Mouse (Mus musculus) adipocyte (in vitro differentiated cells): ENCODE data around the gene Frmpd2.
A peak's percentile ranks its signal among the peaks of the same experiment; 100 is the strongest.
"Not testable (repeated sequence)": the region's sequence is repeated elsewhere in the genome, so short reads cannot be mapped to it uniquely, and the experiment has no call there.

Experiments
- DNase-seq: peaks from one replicate; pipeline ENCODE4 v3.0.0-alpha.2; 2016; ENCODE audit warnings: low spot score

Frmpd2 gene

DNA sequence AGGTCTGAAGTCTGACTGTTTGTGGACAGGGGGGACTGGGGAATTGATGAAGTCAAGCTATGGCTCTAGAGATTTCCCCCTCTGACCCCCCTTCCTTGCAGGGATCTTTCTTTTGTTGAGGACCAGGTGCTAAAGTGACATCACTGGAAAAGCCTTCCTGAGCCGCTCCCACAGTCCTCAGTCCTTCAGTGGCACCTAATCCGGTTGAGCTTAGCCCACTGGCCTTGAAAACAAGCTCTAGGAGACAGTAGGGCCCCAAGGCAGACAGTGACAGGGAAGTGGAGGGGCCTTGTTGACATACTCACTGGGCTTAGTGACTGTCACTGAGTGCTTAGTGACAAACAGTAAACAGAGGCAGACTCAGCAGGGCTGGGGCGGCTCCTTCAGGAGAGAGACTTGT lies at the start of gene Frmpd2:
Gene Frmpd2 (plus strand): TSS at position 366 of the 400 bp plus-strand sequence.
- no peak for DNase-seq

DNA sequence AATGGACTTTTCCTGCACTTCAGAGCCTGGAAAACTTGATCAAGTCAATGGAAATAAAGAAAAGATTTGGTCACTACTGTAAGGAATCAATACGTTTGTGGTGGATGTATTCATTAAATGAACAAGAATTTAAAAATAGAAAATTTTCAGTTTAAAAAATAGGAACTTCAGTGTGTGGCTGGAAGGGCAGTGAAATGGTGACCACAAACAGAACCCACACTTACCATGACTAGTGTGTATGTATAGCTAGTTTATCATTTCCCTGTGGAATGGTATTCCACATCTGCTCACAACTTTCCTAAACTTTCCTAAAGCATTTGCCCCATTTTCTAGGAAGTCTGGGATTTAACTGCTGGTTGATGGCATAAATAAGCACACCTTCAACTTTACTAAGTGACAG lies 48.5 kb upstream of the Frmpd2 start:
- no peak for DNase-seq

DNA sequence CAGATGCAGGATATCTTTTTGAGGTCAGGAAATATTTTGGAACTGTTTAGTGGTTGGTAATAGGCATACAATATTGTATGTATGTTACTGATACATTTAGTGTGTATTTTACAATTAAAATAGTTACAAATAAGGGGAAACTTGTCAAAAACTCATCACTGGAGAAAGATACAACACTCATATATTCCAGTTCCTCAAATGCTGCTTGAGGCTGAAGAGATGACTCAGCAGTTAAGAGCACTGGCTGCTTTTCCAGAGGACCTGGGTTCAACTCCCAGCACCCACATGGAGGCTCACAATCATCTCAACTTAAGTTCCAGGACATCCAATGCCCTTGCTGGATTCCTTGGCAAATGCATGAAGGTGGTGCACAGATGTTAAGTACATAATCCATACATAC lies 47.4 kb upstream of the Frmpd2 start:
- DNase-seq = no peak

DNA sequence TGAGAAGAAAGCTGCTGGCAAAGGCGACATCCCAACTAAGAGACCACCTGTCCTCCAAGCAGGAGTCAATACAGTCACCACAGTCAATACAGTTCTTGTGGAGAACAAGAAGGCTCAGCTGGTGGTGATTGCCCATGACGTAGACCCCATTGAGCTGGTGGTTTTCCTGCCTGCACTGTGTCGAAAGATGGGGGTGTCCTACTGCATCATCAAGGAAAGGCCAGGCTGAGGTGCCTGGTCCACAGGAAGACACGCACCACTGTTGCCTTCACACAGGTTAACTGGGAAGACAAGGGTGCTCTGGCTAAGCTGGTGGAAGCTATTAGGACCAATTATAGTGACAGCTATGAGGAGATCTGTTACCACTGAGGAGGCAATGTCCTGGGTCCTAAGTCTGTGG lies 39.0 kb upstream of the Frmpd2 start:
- not testable (repeated sequence) for DNase-seq

DNA sequence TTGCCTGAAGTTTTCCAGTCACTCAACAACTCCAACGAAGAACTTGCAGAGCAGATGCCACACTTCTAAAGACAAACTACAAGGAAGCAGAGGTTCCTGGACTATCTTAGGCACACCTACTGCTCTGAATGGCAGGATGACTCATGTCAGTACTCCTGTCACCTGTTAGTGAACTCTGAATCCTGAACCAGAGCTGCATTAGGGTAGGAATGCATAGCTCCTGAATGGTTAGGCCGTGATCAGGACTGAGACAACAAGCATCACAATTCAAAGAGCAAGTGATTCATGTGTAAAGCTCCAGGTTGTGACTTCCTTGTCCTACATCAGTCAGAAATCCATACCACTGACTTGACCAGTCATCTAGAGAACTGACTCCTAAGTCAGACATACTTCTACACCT lies 27.7 kb upstream of the Frmpd2 start:
- no peak for DNase-seq

DNA sequence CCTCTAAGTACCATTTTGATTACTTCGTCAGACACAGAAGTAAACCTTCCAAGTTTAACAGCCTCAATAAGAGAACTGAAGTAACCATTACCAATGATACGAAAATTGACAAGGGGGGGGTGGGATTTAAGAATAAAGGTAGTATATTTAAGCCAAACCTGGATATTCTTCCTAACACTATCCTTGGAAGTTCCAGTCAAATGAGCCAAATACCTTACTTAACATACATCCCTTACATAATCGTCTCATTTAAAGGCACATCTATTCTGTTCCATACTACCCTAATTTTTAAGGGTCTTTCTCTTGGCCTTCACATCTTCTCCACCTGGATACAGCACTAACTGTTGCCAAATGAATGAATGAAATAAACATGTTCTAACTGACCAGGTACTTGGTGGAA lies 25.5 kb upstream of the Frmpd2 start:
- no peak for DNase-seq

DNA sequence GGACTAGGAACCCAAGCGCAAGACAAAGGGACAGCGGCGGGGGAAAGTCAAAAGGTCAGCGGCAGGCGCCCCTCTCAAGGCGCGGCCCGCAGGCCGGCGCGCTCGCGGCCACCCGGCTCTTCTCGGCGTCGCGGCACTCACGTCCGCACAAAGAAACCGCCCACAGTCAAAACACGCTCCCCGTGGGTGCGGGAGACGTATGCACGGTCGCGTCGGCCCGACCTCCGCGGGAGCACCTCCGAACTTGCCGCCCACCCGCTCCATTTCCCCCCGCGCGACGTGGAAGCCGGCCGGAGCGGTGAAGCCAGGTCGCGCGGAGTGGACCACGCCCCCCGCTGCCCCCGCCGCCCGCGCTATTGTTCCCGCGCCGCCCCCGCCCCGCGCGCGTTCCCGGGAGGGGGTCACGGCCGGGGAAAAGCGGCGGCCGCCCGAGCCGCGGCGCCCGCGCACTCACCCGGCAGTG lies 24.9 kb upstream of the Frmpd2 start:
- DNase-seq = no peak

DNA sequence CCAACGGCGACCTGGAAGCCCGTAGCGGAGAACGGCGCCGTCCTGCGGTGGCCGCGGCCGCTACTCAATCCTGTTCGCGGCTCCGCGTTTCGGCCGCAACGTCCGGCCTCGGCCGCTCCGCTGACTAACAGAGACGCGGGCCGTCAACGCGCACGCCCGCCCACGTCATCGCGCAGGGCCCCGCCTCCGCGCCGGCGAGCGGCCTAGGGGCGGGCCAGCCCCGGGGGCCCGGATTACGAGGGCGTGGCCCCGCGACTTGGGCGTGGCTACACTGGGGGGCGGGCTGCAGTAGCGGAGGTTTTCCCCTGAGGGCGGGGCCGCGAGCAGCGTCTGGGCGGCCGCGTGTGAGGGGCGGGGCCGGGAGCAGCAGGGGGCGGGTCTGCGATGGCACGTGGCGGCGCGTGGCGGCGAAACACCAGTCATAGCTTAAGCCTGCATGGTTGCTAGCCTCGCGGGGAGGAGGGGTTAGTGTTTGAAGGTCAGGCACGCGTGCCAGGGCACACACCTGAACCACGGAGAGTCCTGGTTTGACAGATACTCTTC lies 24.4 kb upstream of the Frmpd2 start, which contains the start of gene Mapk8:
Gene Mapk8 (minus strand): TSS at position 132 of the 543 bp plus-strand sequence.
- peak; percentile 93 for DNase-seq

DNA sequence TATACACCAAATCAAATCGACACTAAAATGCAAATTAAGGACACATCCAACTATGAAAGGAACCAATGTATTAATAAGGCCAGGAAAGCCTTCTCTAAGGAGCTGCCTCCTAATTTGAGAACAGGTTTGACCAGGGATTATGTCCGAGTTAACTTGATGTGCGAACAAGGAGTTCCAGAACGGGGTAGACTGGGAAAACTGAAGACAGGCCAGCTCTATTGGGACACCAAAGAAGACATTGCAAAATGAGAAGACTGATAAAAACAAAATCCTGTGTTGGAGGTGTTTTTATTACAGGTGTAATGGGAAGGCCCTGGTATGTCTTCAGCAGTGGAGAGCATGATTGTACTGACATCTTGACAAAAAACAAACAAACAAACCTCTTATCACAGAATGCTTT lies 23.2 kb upstream of the Frmpd2 start:
- no peak for DNase-seq

DNA sequence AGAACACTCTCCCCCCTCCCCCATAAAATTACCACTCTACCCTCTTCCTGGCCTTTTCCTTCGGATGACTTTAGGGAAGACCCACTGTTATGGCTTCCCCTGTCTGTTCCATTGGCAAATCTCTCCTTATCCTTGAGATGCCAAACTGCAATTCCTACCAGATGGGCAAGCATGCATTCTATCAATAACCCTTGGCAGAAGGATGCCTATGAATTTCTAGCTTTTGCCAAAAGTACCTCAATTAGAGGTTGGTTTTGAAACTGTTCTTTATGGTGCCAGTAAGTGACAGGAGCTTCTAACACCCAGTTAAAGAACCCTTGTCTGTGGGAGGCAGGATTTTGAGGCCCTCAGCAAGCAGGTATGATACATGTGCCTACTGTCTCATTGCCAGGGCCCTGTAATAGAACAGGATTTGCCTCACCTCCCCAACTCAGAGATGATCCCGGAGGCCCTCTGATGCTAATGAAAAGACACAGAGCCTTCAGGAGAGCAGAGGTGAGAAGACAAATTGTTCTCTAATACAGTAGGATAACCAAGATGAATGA lies 22.1 kb upstream of the Frmpd2 start:
- DNase-seq = no peak

DNA sequence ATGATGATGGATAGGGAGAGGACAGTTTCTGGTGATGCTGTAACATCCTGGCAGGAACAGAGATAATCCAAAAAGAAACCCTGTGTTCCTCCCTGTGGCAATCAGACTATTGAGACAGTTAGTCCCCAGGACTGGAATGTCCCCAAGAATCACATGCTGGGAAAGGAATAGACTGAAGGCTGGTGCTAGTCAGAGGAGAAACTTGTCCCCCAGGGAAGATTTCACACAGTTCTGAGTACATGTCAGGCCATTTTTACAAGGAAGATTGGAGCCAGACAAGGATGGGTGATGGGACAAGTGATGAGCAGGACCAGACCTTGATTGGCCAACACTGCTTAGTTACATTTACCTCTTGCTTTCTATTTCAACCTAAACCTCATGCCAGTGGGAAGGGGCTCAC lies 21.2 kb upstream of the Frmpd2 start:
- no peak for DNase-seq

DNA sequence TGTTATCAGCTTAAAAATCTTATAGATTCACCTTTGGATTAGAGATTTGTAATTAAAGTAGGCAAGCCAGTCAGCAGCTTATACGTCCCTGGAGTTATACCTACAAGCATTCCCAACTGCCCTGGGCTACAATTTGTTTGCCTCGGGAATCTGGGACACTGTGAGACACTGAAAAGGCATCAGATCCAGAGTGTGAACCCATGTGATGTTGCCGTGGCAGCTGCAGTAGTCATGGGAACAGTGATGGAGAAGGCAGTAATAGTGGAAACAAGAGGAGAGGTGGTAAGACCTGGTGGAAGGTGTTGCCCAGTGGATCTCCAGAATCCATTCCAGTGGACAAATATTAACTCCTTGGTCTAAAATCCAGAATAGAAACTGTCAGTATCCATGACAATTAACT lies 7.8 kb upstream of the Frmpd2 start:
- no peak for DNase-seq

DNA sequence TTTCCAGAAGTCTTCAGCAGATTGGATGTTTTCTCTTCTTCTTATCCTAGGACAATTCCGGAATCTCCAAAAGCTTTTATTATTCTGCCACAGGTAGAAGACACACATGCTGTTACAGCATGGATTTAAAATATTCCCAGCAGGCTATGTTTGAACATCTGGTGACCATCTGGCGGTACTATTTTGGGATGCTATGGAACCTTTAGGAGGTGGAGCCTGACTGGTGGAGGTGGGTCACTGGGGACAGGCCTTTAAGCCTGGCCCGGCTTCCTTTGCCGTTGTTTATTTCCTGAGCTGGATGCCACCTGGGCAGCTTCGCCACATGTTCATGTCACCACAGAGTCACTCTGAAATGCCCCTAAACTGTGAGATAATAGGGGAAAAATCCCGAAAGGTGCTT lies 3.7 kb upstream of the Frmpd2 start:
- DNase-seq = no peak

DNA sequence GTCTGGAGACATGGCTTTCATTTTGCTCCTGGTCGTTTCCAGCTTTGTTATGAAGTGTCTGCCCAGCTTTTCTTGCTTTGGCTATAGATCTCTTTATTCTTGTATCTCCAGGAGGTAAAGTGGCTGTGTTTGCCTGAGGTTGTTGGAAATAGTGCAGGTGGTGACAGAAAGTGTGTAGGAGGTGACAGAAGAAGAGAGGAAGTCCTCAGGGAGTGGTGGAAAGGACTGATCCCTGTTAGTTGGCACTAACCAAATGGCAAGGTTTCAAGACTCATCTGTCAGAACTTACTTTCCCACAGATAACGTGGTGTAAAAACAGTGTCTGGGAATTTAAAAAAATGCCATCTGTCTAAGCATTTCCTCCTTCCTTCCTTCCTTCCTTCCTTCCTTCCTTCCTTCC lies 3.0 kb downstream of the Frmpd2 start:
- DNase-seq = no peak

DNA sequence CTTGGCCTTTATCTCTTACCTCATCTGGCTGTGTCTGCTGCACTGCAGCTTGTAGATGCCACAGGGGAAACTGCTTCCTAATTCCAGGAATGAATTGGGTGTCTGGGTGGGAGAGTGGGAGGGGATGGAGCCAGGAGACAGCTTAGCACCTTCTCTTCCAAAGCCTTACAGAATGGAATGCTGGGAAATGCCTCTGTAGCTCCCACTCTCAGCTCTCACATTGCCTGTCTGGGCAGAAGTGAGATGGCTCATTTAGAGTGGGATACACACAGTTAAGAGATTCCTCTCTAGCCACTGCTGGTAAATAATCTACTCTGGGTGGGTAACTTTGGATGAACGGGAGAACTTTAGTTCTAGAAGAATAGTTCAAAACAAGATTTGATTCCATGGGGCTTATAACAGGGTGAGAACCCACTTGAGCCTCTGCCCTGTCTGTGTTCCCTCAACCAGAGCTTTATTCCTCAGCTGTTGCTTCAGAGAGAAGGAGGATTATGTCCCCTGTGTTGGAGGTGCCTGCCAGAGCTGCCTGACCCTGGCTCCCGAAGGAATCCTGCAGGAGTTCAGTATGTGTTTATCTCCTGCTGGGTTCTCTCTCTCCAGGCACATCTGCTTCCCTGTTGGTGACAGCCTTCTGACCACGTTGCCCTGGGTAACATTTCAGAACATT lies 4.7 kb downstream of the Frmpd2 start:
- DNase-seq = no peak

DNA sequence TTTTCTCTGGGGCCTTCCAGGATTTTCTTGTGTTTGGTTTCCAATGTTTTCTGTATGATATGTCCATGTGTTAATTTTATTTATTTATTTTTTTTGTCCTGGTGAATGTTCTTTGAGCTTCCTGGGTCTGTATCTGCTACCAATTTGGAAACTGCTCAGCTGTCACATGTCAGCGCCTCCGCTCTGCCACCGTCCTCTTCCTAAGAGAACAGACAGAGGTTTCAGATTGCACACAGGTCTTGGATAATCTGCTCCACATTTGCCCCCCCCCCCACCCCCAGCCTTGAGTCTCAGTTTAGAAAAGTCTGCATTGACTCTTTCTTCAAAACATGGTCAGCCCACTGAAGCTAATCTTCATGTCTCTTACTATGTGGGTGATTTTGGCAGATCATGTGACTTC lies 10.5 kb downstream of the Frmpd2 start:
- DNase-seq = no peak

DNA sequence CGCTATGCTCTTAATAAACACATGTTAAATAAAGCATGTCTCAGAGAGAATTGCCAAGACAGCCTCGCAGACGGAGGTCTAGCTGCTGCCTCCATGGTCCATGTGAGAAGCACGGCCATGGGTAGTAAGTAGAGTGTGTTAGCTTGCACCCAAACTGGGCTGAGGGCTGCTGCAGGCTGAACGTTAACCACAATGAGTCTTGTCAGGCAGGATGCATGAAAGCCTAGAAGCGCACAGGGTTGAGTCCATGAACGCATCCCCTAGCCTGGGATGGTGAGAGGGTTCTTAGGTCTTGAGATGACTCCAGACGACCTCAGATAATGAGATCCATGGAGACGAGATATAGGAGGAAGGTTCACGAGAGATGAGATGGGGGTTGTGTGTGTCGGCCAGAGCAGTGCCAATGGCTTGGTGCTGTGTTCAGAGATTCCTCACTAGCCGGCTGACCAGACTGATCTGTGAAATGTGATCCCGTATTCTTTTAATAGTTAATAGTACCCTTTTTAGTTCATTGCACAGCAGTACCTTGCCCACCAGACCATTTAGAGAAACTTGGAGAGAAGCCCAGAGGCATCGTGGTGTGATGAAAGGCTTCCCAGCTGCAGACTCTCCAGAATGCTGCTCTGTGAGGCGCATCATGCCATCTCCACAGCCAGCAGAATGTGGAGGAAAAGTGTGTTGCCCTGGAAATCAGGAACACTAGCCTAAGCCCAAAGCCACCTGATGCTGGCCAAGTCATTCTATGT lies 16.5 kb downstream of the Frmpd2 start:
- no peak for DNase-seq

DNA sequence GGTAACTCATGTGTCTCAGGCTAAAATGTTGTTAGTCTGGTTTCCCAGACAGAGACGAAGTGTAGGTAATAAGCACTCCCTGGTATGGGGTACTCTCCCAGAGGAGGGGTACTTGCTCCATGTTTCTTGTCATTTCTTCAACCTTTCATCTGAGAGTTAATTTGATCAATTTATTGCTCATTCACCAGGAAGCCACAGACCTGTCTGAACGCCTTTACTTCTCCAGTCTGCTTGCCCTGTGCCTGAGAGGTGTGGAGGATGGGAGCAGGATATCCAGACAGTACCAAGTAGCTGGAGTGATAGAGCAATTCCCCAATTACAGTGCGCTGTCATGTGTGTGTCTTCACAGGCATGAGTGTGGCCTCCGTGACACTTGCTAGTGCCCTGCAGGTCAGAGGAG lies 23.7 kb downstream of the Frmpd2 start:
- no peak for DNase-seq

DNA sequence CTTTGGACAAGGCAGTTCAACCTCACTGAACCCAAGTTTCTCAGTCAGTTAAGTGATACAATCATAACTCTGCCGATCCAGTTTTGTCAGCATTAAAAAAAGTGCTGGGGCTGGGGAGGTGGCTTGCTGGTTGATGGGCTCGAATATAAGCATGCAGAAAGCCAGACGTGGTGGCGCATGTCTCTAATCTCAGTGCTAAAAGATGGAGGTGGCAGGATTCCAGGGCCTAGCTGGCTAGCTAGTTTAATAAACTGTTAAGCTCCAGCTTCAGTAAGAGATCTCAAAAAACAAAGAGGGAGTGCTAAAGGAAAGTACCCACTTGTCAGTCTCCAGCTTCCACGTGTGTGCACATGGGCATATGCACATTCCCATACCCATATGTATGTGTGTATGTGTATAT lies 25.9 kb downstream of the Frmpd2 start:
- no peak for DNase-seq

DNA sequence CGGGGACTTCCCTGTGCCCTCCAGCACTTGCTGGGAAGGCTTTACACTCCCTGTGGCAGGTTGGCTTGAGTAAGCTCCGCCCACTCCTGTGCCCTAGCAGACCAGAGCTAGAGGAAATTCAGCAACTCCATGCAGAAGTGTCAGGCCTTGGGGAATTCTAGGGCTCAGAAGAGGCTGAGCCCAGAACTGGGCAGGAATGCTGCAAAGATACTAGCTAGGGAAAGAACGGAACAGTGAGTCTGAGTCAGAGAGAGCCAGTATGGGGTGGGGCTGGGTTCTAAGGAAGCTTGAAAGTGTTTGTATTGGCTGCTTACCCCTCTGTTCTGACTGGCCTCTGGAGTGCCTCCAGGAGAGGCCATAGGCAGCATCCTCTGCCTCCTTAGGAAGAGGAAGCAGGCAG lies 27.4 kb downstream of the Frmpd2 start:
- DNase-seq = peak; percentile 18

DNA sequence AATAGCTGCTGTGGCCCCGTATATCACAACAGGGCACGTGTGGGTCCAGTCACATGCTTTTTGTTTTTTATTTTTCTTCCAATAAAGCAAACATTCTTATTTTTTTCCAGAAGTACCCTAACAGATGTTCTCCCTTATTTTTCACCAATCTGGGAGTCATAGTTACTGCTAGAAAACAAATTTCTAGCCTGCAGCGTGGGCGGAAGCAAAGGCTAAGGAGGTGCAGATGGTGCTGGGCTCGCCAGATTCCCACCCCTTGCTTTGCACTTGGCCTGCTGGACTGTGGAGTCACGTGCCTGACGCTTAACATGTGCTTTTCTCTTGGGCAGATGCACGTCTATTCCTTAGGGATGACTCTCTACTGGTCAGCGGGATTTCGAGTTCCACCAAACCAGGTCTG lies 29.1 kb downstream of the Frmpd2 start:
- DNase-seq = no peak

DNA sequence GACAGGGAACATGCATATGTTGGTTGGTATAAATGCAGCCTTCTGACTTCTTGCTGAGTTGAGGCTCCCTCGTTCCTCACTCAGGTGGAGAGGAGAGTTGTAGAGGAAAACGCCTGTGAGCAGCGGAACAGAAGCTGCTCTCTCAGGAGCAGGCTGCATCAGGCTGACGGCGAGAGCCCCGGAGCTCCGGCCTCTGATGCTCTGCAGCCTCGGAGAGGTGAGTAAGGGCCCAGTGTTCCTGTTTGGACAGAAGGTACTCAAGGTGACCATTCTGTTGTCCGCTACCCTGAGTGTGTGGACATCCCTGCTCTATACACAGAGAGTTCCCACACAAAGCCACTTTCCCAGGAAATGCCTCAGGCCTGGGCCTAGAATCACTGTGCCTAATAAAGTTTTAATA lies 31.8 kb downstream of the Frmpd2 start:
- DNase-seq = no peak

DNA sequence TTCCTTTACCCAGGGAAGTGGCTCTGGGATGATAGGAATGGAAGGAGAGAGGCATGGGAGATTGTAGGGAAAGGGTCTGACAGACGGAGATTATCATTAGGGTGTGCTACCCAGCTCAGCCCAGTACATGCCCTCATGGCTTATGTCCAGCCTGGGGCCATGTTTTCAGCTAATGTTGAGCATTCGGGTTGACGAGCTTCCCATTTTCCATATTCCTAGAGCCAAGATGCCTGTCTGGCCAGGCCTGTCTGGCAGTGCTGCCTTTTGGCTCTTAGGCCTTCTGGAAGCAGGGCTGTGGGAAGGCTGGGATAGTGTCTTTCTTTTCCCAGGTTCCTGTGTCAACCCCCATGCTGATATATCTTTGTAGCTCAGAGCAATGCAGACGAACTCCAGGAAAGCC lies 35.2 kb downstream of the Frmpd2 start:
- DNase-seq = no peak
